Mouse (Mus musculus) heart, postnatal 25 days (tissue): ENCODE results near the gene Plcxd2. TPM values are rescaled to one million over a fixed set of nuclear protein-coding genes. Genes with fewer than 3 reads are reported as not detected.

ENCODE experiments used
- DNase-seq: peaks from one replicate; pipeline ENCODE4 v3.0.0; 2022; ENCODE audit warnings: low spot score
- intact Hi-C: fragments of 180-260 bp; cut with DNase I; formaldehyde crosslinking; loops from one replicate; pipeline ENCODE4 v1.15.1; 2025
- total RNA-seq, 2 experiments: library from RNA; stranded (reverse); gene quantifications; 2 replicates each; pipeline ENCODE4 v1.2.3; 2021

The Plcxd2 gene
- total RNA-seq, result under 1 TPM; 0.16 to 0.20 TPM

DNA sequence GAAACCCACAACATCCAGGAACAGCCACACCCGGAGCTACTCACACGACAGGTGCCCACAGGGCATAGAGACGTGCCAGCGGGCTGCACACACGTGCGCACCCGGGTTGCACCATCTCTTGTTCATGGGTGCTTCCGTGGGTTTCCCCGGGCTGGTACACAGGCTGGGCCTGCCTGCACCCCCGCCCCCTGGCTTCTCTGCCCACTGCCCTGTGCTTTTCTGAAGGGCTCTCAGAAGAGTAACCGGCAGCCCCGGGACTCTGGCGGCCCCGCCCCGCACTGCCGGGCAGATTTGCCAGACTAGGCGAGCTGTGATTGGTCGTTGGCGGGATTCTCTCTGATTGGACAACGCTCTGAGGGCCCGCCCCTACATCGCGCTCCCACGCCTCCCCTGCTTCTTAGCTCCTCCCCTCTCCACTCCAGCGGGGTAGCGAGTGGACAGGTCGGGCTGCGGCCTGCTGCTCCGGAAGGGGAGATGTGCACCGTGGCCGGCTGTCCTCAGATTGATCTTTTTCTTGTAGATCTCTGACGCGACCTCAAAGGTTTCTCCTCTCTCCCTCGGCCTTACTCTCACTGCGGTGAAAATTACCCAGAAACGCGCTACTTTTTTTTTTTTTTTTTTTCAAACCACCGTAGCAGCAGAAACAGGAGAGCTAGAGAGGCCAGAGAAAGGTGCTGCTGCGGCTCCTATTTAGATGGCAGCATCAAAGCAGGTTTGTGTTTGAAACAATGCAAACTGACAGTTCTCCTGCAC lies at the start of gene Plcxd2:
Plcxd2 (minus strand) TSS at position 66 of the 753 bp plus-strand sequence.
- intact Hi-C loops, result loop anchor here (5.0 kb wide), 1 partner anchor 268 kb away; the partner anchor contains the start of gene Abhd10
- peak; percentile 91 for DNase-seq

DNA sequence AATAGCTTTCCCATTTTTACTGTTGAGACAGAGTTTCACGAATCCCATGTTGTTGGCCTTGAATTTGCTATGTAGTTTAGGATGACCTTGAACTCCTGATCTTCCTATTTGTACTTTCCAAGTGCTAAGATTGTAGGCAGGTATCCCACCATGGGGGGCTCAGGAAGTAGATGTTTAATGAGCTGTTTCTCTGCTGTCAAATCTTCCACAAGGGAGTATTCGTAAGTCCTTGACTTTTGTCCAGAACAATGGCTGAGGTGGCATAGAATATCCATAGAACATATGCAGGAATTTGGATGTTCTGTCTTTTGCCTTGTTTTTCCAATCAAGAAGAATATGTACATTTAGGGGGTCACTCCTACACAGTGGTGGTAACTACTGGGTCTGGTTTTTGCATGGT lies 36.9 kb upstream of the Plcxd2 start:
- DNase-seq, result no peak
- intact Hi-C loops, result no loop called here

DNA sequence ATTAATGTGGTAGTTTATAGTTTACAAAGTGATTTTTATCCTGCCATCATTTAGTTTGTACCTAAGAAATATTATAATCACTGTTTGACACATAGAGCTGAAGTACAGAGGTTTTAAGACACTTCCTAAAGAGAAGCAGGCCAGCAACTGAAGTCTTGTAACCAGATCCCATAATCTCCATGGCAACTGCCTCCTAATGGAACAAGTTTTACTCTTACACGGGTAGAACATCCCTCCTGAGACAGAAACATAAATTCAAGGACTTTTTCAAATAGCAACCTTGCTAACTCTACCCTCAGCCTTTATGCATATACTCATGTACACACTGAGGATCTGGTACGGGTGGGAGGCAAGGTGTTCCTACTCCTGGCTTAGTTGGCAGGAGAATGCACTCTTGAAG lies 26.2 kb upstream of the Plcxd2 start:
- intact Hi-C loops, result no loop called here
- no peak for DNase-seq

DNA sequence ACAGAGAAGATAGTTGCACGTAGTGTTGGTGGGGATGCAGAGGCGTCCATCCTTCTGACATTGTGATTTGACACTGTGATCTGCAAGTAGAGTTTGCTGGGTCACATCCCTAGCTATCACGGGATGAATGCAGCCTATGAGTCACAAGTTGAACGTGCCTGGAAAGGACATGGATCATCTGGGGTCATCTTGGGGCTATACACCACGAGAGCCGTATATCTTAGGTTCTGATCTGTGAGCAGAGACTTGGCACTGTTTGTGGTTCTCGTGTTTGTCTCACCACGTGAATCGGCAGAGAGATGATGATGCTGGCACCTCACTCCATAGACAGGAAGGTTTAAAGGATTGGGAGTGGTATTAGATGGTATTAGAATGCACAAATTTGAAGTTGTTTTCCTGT lies 23.9 kb upstream of the Plcxd2 start:
- no peak for DNase-seq
- intact Hi-C loops, result no loop called here

DNA sequence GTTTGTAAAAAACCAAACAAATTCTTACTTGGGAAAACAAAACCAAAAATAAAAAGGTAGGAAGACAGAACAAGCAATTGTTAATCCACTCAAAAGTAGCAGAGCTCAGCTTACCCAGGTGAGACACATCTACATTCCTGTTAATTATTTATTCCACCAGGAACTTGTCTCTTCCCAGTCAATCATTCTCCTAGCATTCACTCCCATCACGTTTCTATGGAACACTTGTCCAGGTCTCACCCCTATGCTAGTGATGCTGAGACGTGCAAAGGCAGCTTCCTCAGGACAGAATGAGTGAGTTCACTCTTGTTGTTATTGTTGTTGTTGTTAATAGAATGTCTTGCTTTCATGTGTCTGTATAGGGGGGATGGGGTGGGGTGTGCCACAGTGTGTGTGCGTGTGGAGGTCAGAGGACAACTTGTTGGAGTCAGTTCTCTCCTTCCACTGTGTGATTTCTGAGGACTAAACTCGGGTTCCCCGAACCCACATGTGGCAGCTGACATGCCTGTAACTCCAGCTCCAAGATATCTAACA lies 13.0 kb upstream of the Plcxd2 start:
- no peak for DNase-seq
- intact Hi-C loops, result loop anchor here (1.0 to 5.0 kb wide), 3 partner anchors 32 to 338 kb away; no protein-coding TSS in a partner anchor

DNA sequence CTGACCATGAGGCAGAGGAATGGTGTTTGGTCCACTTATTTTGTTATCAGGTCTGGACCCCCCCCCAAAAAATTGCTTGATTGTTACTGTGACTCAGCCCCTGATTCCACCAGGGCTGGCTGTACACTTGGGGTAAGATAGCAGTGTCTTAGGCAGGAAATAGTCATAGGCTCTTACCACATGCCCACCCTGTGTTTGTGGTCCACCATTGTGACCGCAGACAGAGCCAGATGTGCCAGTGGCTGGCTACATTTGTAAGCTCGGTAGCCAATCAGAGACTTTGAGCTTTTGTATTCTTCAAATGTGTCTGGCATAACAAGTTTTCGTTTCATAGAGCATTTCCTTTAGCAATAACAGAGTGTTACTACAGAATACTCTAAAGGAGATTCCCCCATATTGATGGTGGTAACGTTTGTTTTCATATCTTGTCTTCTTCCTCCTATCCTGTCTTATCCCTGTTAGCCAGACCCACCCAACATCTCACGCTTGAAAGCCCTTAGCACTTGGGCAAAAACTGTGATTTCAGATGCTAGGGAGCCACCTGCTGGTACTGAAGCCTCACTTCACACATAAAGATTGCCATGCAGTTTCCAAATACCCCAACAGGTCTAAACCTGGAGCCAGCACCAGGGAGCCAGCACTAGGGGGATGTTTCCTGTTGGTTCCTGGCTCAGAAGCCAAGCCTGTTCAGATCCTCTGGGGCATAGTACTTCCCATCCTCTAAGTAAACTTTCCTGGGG lies 12.3 kb upstream of the Plcxd2 start:
- intact Hi-C loops, result loop anchor here (1.0 to 5.0 kb wide), 3 partner anchors 32 to 337 kb away; no protein-coding TSS in a partner anchor
- DNase-seq, result no peak

DNA sequence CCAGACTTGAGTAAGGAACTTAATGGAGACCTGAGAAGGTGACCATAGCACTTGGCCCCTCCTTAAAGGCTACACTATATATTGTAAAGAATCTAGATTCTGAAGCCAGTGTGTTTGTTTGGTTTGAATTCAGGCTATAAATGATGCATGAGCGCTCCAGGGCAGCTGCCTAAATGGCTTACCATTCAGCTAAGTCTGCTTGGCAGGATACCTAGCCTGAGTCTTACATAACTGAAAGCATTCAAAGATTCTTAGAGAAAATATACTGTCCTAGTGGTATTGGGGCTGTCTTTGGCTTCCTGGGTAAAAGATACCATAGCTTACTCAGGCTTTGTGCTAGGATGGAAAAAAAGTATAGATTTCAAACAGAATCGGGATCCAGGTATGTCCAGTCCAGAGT lies 11.3 kb upstream of the Plcxd2 start:
- intact Hi-C loops, result loop anchor here (5.0 kb wide), 1 partner anchor 49 kb away; no protein-coding TSS in a partner anchor
- DNase-seq, result no peak

DNA sequence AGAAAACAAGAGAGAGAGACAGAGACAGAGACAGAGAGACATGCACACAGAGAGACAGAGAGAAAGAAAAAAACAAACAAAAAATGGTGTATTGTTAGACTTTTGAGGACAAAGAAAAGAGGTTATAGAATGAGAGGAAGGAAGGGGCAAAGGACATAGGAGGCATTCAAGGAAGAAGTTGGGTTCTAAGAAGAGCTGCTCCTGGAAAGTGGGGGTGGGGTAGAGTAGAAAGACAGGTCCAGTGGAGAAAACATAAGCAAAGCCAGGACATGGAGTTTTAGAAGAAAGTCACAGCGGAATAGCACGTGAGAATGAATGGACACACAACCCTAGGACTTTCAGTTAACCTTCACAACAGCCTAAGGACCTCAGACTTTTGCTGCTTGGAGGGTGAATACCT lies 10.4 kb upstream of the Plcxd2 start:
- intact Hi-C loops, result loop anchor here (5.0 kb wide), 1 partner anchor 48 kb away; no protein-coding TSS in a partner anchor

DNA sequence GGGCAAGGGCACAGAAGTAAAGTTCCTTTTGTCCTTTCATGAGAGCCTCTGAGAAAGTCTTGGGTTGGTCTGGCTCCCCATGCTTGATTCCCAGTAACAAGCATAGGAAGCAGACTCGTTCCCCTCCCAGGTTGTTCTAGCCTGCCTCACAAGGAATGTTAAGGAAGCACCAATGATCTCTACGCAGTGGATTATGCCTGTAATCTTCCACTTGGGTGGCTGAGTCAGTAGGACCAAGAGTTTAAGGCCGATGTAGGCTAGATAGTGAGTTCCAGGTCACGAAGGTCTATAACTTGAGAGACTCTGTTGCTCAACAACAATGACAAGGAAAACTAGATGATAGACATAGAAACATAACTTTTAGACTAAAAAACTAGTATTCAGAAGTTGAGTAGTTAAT lies 9.8 kb upstream of the Plcxd2 start:
- DNase-seq, result no peak
- intact Hi-C loops, result loop anchor here (5.0 kb wide), 1 partner anchor 47 kb away; no protein-coding TSS in a partner anchor

More for the DNA sequence above, 10.4 kb upstream of the Plcxd2 start:
- DNase-seq, result no peak

DNA sequence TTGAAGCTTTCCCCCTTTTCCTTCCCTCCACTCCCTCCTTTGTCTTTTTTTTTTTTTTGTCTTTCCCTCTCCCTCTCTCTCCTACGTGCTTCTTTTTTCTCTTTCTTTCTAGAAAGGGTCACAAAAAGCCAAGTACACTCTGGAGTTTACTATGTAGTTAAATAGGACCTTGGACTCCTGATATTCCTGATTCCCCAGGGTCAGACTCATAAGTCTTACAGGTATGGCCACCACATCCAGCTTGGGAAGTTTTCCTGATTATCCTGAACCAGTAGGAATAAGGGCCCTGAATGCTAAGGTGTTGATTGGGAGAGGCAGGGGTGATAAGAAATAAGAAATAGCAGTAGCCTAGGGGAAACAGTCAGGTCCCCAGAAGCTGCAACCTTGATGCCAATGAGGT lies 9.3 kb upstream of the Plcxd2 start:
- intact Hi-C loops, result no loop called here
- DNase-seq, result no peak

DNA sequence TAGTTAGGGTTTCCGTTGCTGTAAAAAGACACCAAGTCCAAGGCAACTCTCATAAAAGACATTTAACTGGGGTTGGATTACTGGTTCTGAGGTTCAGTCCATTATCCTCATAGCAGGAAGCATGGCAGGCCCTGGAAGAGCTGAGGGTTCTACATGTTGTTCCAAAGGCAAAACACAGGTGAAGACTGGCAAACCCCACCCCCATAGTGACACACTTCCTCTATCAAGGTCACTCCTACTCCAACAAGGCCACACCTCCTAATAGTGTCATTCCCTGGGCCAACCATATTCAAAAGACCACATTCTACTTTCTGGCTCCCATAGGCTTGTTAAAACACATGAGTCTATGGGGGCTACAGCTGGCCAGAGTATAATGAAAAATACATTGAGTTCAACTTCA lies 1.7 kb upstream of the Plcxd2 start:
- no peak for DNase-seq
- intact Hi-C loops, result loop anchor here (5.0 kb wide), 1 partner anchor 269 kb away; the partner anchor contains the start of gene Abhd10

DNA sequence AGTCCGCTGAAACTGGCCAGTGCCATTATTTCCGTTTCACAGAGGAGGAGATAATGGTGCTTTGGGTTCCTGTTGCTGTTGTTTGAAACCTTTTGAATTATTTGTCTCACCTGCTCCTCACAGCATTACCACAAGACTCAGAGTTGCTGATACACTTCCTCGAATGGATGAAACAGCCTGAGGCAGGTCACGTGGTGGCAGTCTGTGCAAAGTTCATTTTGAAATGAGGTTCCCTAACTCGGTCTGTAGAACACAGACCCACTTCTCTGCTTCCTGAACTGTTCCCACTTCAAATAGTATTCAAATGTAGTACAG lies 845 bp upstream of the Plcxd2 start:
- DNase-seq, result no peak
- intact Hi-C loops, result loop anchor here (5.0 kb wide), 1 partner anchor 269 kb away; the partner anchor contains the start of gene Abhd10

DNA sequence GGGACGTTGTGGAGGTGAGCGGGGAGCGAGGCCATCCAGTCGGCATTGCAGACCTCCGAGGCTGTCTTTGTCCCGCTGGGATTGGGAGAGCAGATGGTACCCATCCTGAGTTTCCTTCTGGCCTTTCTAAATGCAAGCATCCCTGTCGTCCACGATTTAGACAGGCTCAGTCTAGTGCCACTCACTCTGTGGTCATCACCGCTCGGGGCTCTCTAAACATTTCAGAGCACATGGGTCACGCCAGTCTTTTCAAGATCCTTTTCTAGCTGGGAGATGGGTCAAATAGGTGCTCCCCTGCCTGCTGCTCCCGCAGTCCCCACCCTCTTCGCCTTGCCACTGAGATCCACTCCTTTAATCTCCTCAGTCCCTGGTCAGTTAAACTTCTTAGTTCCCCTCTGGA lies 301 bp downstream of the Plcxd2 start:
- no peak for DNase-seq
- intact Hi-C loops, result loop anchor here (5.0 kb wide), 1 partner anchor 267 kb away; the partner anchor contains the start of gene Abhd10

DNA sequence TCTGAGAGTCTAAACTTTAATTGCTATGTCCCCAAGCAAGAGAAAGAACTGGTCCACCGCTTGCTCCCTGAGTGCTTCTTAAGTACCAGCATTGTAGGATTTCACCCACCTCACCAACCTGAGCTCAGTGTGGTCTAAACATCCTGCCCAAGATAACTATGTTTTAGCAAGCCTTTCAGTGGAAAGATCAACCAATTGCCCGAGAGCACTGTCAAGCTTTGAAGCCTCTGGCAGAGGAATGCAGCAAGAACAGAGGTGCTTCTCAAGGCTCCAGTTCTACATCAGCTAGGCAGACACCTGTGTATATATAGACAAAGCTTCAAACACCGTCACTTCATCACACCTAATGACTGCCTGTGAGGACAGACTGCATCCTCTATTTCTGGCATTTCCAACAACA lies 1.3 kb downstream of the Plcxd2 start:
- no peak for DNase-seq
- intact Hi-C loops, result no loop called here

DNA sequence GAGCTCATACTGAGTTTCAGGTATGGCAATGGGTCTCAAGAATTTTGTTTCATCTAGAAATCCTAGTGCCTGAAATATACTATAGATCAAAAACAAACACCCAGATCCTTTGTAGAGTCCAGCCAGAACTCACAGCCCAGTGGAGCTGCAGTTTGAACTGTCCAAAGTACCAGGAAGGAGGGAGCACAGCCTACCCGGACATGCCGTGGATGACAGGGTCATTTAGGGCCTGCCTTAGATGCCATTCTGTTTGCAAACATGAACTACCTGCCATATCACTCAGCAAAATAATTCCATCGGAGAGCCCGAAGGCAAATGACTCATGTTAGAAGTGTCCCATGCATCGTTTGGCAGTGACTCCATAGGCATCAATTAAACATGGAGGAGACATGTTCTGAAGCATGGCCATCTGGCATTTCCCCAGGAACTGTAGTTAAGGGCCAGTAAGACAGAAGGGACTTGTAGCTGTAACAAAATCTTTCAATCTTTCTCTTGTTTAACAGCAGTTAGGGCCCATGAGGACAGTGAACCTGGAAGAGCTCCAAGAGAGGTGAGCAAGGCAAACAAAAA lies 1.9 kb downstream of the Plcxd2 start:
- intact Hi-C loops, result no loop called here
- no peak for DNase-seq

DNA sequence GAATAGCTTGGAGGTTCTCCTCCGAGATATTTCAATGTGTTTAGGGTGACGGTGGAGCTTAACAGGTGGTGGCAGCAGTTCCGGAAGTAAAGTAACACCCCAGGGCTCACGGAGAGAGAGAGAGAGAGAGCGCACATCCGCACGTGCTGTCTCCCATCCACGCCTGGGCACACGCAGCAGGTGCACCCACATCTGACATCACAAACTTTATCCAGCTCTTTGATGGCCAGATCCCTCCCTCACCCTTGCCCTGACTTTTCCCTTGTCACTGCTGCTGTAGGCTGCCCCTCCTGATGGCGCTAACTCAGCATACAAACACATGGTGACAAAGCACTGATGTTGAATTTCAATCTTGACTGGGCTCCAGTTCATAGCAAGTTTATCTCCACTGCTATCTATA lies 3.8 kb downstream of the Plcxd2 start:
- intact Hi-C loops, result no loop called here
- DNase-seq, result no peak

DNA sequence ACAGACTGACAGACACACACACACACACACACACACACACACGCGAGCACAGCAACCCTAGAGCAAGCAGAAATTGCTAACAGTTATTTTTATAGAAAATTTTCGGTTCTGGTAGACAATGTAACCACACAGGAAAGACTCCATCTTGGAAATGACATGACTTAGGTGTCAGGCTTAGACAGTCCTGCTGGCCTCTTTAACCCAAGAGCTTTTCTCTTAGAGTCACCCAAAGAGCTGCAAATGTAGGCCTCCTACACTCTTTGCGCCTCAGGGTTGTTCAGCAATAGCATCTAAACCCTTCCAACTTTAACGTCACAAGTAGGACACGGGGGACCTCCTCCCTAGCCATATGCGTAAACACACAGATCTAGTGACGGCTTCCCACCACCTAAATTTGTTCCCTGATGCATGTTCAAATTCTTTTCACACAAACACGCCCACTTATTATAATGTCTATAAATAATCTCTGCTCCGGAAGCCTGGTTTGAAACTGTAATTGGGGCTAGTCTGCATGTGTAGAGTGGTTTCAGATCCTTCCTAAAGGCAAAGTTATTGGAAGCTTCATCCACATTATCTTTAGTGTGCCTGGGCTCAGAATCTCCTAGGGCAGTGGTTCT lies 8.4 kb downstream of the Plcxd2 start:
- no peak for DNase-seq
- intact Hi-C loops, result no loop called here

DNA sequence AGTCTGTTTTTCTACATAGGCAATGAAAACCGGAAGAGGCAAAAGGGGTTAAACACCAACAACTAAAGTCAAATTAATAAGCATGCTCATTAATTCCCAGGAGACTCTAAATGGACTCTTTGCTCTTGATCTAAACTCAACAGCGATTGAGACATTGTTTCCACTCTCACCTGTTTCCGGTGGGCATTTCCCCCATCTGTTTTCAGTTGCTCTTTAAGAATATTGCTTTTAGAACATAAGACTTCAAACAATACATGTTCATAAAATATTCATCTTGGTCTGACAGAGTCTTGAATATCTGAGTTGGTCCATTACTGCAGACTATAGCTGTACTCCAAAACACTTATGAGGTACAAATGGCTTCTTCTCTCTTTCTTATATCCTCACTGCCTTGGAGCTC lies 9.0 kb downstream of the Plcxd2 start:
- intact Hi-C loops, result no loop called here
- no peak for DNase-seq

DNA sequence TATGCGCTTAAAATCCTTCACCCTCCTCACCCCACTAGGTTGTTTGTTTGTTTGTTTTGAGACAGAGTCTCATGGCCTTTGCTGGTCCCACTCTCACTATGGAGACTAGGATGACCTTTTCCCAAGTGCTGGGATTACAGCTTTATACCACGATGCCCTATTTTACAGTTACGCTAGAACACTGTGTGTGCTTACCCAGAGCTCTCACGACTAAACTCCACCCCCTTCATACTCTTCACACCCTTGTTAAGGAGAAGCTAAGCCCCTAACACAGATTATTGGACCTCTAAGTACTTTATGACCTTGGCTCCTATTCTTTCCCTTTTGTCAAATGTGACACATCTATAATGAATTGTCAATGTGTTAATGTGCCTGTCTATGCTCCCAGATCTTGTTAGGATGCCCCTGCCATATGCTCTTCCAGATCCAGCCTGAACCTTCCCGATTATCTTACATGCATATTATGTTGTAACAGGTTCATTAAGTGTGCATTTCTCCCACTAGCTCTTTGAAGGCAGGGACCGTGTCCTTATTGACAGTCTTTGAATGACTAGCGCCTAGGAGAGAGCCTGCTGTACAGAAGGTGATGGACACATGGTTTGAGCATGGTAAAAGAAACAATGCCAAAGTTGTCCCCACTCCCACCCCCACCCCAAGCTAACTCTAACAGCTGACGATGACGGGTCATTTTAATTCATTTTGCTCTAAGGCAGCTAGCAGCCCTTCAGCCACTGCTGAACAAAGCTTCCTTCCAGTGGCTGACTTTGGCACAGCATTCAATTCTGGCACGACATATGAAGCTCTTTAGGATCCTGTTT lies 10.4 kb downstream of the Plcxd2 start:
- no peak for DNase-seq
- intact Hi-C loops, result no loop called here
